Mouse (Mus musculus): ENCODE results near the gene Tdrd9.

Gene Tdrd9

GRCm38 (mm10) chr12:112104890-112105289 lies 133.5 kb downstream of the Tdrd9 start:
- no peak for DNase-seq (ENCODE audit: low read depth, low spot score)

- no peak for DNase-seq (ENCODE audit: low read depth, low spot score)
Observed at GRCm38 (mm10) chr12:112106541-112106971, 135.2 kb downstream of the Tdrd9 start, which contains the start of gene Aspg. TSS of gene Aspg (plus strand) at chr12:112106679.

DNA sequence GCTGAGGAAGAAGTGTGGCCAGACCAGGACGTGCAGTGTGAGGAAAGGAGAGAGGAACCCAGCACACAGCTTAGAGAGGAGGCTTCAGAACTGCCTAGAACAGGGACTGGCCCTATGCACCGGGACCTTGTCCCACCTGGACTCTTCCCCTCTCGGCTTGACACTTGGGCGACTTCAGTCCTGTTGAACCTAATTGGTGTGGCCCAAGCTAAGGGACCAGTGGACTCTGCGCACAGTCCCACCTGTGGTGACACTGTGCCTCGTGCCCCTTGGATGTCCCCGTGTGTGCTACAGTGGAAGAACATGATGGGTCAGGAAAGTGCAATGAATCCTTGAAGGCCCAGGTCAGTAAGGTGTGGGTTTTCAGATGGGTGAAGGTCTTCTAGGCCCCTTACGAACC lies 136.3 kb downstream of the Tdrd9 start:
- no peak for DNase-seq (ENCODE audit: low read depth, low spot score)

DNA sequence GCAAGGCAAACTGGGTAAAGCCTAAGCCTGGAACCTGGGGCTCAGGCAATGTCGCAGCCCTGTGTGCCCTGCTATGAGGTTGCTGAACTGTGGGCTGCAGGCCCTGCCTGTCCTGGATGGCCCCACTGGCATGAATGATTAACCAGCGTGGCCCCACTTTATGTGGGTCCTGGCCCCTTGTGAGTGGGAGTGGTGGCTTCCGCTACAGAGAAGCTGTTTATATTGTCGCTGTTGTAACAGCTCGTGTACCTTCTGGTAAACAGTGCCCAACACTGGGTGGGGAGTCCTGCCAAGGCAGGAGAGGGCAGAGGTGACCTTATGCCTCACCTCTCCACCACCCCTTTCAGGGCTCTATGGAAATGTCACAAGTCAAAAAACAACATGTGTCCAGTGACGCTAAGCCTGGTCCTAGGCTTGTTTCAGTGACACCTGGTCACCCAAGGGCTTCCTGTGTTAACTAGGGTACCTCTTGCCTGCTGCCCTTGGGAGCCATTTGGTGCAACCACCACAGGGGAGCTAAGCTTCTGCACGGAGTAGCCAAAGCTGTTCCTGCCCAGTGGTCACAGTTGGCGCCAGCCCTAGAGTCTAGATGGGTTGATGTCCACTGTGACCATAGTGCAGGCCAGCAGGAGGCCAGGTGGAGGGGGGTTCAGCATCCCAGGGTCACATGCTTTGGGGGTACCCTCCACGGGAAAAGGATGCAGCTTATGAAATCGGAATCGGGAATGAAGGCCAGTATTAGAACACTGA lies 137.5 kb downstream of the Tdrd9 start:
- no peak for DNase-seq (ENCODE audit: low read depth, low spot score)

DNA sequence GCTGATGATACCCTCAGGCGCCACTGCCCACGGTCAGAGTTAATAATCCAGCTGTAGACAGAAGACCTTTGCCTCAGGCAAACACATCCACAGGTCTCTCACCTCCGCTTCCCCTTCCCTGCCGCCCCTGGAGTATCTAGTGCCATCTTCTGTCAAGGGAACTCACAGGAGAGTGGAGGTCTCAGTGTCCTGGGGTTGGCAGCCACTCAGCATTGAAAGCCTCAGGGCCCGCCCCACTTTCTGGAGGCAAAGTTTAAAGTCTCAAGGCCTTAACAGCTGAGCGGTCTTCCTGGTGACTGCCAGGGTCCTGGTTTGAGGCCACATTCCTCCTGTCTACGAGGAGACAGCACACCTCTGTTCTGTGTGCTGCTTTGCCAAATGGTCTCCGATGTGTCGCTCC lies 138.3 kb downstream of the Tdrd9 start:
- no peak for DNase-seq (ENCODE audit: low read depth, low spot score)

DNA sequence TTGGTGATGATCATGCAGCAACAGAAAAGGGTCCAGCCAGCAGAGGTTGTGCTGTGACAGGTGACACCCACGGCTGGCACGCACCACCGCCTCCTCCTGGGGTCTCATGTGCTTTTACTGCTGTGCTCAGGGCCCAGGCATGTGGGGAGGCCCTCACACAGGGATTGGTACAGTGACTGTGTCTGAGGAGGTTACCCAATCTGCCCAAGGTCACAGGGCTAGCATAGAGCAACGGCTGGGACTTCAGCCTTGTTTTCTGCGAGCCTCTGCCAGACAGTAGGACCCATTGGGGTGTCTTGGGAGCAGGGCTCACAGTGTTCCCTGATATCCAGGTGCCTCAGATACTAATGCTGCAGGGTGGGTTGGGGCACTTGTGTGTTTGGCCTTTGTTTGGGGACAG lies 140.0 kb downstream of the Tdrd9 start:
- DNase-seq (ENCODE audit: low read depth, low spot score), result no peak

GRCm38 (mm10) chr12:112112235-112112634 lies 140.9 kb downstream of the Tdrd9 start:
- no peak for DNase-seq (ENCODE audit: low read depth, low spot score)

GRCm38 (mm10) chr12:112112686-112113396 lies 141.5 kb downstream of the Tdrd9 start:
- no peak for DNase-seq (ENCODE audit: low read depth, low spot score)

DNA sequence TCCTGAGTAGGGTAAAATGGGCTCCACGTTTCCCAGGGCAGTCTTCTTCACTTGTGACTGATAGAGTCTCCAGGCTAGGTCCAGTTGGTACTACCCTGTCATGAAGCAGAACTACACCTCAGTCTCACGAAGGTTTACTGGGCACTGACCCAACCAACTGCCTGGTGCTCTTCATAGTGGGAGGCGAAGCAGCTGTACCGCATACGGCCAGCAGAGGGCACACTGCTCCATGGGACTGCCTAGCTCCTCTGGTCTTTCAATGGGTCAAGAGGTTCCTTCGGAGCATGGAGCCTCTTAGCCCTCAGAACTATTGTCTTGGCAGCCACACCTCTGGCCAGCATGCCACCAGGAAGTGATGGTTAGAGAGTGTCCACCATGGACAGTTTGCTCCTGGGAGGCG lies 142.4 kb downstream of the Tdrd9 start:
- peak; percentile 54 for DNase-seq (ENCODE audit: low read depth, low spot score)

DNA sequence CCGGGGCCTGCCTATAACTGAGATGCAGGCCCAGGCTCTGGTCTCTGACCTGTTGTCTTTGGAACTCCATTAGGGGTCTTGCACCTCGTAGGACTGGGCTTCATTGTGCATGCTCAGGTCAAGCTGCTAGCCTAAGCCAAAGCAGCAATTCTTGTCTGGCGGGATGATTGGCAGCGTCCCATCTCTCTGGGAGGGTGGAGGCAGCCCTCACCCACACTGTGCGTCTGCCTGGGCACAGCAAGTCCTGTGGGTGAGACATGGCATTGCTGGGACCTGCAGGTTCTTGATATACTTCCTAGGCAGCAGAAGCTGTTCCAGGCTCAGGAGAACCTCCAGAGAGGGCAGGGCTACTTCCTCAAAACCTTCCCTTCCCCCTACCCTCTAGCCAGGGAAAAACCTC lies 145.6 kb downstream of the Tdrd9 start:
- DNase-seq (ENCODE audit: low read depth, low spot score), result no peak

DNA sequence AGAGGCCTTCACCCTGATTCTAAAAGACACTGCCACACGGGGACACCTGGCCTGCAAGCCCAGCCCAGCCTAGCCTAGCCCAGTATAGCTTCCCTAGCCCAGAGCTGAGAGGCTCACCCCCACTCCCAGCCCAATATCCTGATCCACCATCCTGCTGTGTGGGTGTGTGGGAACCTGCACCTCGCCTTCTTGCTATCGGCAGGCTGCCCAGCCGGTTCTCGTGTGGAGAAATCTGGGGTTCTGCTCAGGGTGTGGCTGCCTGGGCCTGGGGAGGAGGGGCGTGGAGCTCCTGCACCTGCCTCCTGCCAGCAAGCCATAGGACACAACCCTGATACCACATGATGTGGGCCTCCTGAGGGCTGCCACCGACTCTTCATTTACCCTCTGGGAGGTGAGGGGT lies 146.3 kb downstream of the Tdrd9 start:
- DNase-seq (ENCODE audit: low read depth, low spot score), result no peak

Measured in retina, adult 2 months (tissue).